Comparison of ENCODE assay signal across 13 mouse cellular contexts in the genomic region with DNA sequence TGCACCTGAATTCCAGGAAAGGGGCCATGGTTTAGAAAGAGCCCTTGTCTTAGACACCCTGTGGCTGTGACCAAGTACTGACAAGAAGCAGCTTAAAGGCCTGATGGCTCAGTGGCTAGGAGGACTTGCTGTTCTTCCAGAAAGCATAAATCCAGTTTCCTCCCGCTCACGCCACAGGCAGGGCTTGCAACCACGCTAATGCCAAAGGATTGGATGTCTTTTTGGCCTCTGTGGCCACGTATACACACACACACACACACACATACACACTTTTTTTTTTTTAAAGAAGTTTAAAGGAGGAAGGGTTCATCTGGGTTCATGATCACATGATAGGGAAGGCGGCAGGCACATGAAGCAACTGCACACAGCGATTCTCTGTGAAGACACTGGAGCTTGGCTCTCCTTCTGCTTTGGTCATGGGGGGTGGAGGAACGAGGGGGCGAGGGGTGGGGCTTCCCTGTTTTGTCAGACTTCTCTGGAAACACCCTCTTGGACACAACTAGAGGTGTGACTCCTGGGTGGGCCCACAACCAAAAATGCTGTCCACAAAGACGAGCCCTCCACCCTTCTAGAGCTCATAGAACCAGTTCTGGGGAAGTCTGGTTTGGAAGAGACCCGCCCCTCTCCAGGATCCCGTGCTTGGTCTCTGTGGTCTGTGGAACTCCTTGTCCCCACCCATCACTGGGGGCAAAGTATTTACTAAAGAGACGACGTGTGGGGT. TPM values are rescaled to one million over a fixed set of nuclear protein-coding genes. Genes with fewer than 3 reads are reported as not detected.
A peak's percentile ranks its signal among the peaks of the same experiment; 100 is the strongest.
DNase-seq lines count a peak whose midpoint lies in the region; ATAC-seq and TF ChIP-seq lines count a peak whose summit lies in the region.
"Had no signal": no experiment of that assay in that cellular context is flagged by ENCODE, and none has a peak within 500 bp of the region (broad histone marks: within the 10 kb centered on the region; RNA-seq: fewer than 3 reads in every experiment).

No protein-coding gene starts in this region.

- no peak for DNase-seq in kidney, adult 2 months
- peak; percentile 92 for DNase-seq in ES-CJ7 (ENCODE audit: low read depth, low spot score)
- DNase-seq in NIH3T3 (ENCODE audit: low read depth) = peak; percentile 50
- no peak for DNase-seq in thymus, postnatal 36 days
- DNase-seq in left cerebral cortex, postnatal 25 days (ENCODE audit: low spot score in 2 of 2) = no peak
- DNase-seq: adrenal gland, postnatal 25 days; cerebellum, adult 2 months; kidney, postnatal 10 days had no signal

- no peaks in the 10 kb centered on the region for H3K36me3 ChIP-seq in kidney, adult 2 months (ENCODE audit: control insufficient read depth, insufficient read depth, low read length)
- H3K36me3 ChIP-seq in kidney, embryonic 16.5 days (ENCODE audit: insufficient read depth, low read length) = no peaks in the 10 kb centered on the region
- H3K36me3 ChIP-seq in intestine, postnatal 0 days (ENCODE audit: control insufficient read depth, insufficient read depth) = no peaks in the 10 kb centered on the region

- H3K9ac ChIP-seq in kidney, embryonic 16.5 days (replicated peaks; ENCODE audit: low read length) = no peak overlapping the region
- H3K9ac ChIP-seq in intestine, postnatal 0 days (ENCODE audit: low read depth, low read length) = no peak overlapping the region
- H3K9ac ChIP-seq: liver, embryonic 14.5 days; midbrain, embryonic 12.5 days; neural tube, embryonic 12.5 days had no signal

- H3K4me3 ChIP-seq in kidney, adult 2 months (ENCODE audit: insufficient read depth, low read depth, low read length) = no peak overlapping the region
- no peak overlapping the region for H3K4me3 ChIP-seq in kidney, embryonic 16.5 days (ENCODE audit: low read length)
- H3K4me3 ChIP-seq in intestine, postnatal 0 days (ENCODE audit: low read depth, low read length) = no peak overlapping the region
- H3K4me3 ChIP-seq: midbrain, embryonic 12.5 days; neural tube, embryonic 12.5 days had no signal

- TF ChIP-seq CTCF in kidney, adult 2 months (conservative IDR thresholded peaks at IDR 0.05; ENCODE audit: insufficient read depth, insufficient read length, low read depth, low read length) = no peak
- TF ChIP-seq CTCF in intestine, postnatal 0 days (IDR thresholded peaks at IDR 0.05; ENCODE audit: low read depth) = no peak

- WGBS in kidney, adult 2 months = 67% methylated on average over 13 of the region's 13 CpGs
- 61% methylated on average over 13 of the region's 13 CpGs for WGBS in kidney, embryonic 16.5 days
- WGBS in intestine, postnatal 0 days = 61% methylated on average over 13 of the region's 13 CpGs

- no peak overlapping the region for H3K4me2 ChIP-seq in kidney, embryonic 16.5 days (replicated peaks; ENCODE audit: low read depth, low read length)
- no peak overlapping the region for H3K4me2 ChIP-seq in intestine, postnatal 0 days (replicated peaks; ENCODE audit: low read depth)
- H3K4me2 ChIP-seq: midbrain, embryonic 12.5 days; neural tube, embryonic 12.5 days had no signal

- intact Hi-C loops in left cerebral cortex, postnatal 25 days (cut with DNase I) = no loop called here

- no peaks in the 10 kb centered on the region for H3K27me3 ChIP-seq in kidney, adult 2 months (replicated peaks; ENCODE audit: control insufficient read depth, insufficient read depth, low read length)
- no peaks in the 10 kb centered on the region for H3K27me3 ChIP-seq in kidney, embryonic 16.5 days (ENCODE audit: insufficient read depth, low read length)
- H3K27me3 ChIP-seq in intestine, postnatal 0 days (replicated peaks; ENCODE audit: control insufficient read depth, insufficient read depth, low read length) = no peaks in the 10 kb centered on the region
- H3K27me3 ChIP-seq: midbrain, embryonic 12.5 days; neural tube, embryonic 12.5 days had no signal

- peaks cover 10% of the 10 kb centered on the region; the same call in 1 of the 2 replicates for H3K4me1 ChIP-seq in kidney, adult 2 months (ENCODE audit: control insufficient read depth, insufficient read depth, low read length)
- peaks cover 23% of the 10 kb centered on the region for H3K4me1 ChIP-seq in kidney, embryonic 16.5 days (ENCODE audit: insufficient read depth, low read length)
- H3K4me1 ChIP-seq in intestine, postnatal 0 days (replicated peaks; ENCODE audit: control insufficient read depth, insufficient read depth, low read length) = 0 out of 2 replicates have a peak, but pooled peaks cover 4% of the 10 kb centered on the region

- H3K27ac ChIP-seq in kidney, adult 2 months (ENCODE audit: insufficient read depth, low read depth, low read length) = peak overlapping the region; percentile 49; the same call in 1 of the 2 replicates
- no peak overlapping the region for H3K27ac ChIP-seq in kidney, embryonic 16.5 days (ENCODE audit: low read length)
- peak overlapping the region; percentile 35 for H3K27ac ChIP-seq in intestine, postnatal 0 days (ENCODE audit: low read depth, low read length)
- H3K27ac ChIP-seq: liver, embryonic 14.5 days; midbrain, embryonic 12.5 days; neural tube, embryonic 12.5 days had no signal

- ATAC-seq in kidney, embryonic 16.5 days (ENCODE audit: low FRiP score, low TSS enrichment) = no peak
- ATAC-seq in intestine, postnatal 0 days = no peak

- H3K9me3 ChIP-seq in kidney, embryonic 16.5 days (ENCODE audit: low read length) = no peaks in the 10 kb centered on the region
- H3K9me3 ChIP-seq in intestine, postnatal 0 days (ENCODE audit: control insufficient read depth) = no peaks in the 10 kb centered on the region
- H3K9me3 ChIP-seq: midbrain, embryonic 12.5 days; neural tube, embryonic 12.5 days had no signal

- no peak for TF ChIP-seq POLR2A in kidney, adult 2 months (IDR thresholded peaks at IDR 0.05; ENCODE audit: low read depth, low read length)

RNA-seq across cellular contexts. Expression of gene Sec14l1, which starts 26.5 kb away (rescaled TPM):
- polyA plus RNA-seq in kidney, adult 2 months (2012; rRNA removed) = 49.1 and 52.2 TPM in 2 replicates
- 91.5 and 92.9 TPM in 2 replicates for polyA plus RNA-seq in kidney, embryonic 16.5 days (2015; fragmentation: Nextera tagmentation; extraction: Ambion mirVana)
- 22.8 and 23.9 TPM in 2 replicates for polyA plus RNA-seq in intestine, postnatal 0 days (2015; fragmentation: Nextera tagmentation; extraction: Ambion mirVana)
- total RNA-seq in left cerebral cortex, postnatal 25 days (2021) = 100 to 1,000 TPM; 174 to 208 TPM

Comparison
In these comparisons a context has a peak if more than half of its experiments do, and no peak if none do; other contexts are left out.
1. DNase-seq: peak in ES-CJ7 (single experiment) and NIH3T3 (single experiment); none in kidney, adult 2 months (single experiment), thymus, postnatal 36 days (0 of 2) and left cerebral cortex, postnatal 25 days (0 of 2).